Mouse (Mus musculus): ENCODE data around the gene 1700001P01Rik. TPM values are rescaled to one million over a fixed set of nuclear protein-coding genes. Genes with fewer than 3 reads are reported as not detected.

The 1700001P01Rik gene
- total and polyA plus RNA-seq, 3 experiments, result 0.47 TPM; not detected in 2

DNA sequence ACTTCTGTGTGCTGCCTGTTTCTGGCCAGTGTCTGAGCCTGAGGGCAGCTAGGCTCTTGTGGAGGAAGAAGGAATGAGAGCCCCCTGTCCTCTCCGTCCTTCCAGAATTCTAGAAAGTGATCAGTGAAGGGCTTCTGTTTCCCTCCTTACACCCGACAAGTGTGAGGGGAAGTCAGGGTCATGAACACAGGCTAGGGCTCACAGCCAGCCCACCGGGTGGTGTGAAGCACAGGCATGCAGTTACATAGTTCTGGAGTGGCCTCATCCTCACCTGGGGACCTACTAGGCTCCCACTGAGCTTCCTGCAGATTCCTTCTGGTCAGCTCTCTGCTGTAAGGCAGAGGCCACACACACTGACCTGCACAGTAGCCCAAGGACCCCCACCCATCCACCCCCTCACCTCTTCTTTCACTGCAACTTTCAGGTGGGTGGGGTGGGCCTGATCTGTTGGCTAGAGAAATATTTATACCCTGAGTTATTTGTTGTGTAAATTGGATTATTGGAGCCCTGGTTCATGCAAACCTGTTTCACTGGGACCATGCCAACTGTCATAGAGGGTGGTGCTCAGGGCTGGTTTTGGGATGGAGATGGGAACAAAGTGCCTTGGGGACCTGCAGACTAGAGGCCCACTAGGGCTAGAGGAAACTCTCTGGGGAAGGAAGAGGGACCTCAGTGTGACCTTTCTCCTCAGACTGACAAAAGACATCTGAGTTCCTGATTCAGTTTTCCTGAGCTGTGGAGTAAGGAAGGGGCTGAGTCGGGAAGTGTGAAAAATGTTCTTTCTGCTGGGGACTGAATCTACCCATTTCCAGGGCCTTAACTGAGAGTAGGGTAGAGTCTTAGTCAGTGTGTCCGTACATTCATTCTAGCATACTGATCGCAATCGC is 33.8 kb upstream of the 1700001P01Rik start:
- TF ChIP-seq SMC3 (IDR thresholded peaks at IDR 0.05; ENCODE audit: low read depth, low read length) (no peak), UBTF (IDR thresholded peaks at IDR 0.05; ENCODE audit: low read depth, low read length) (no peak), IRF4 (IDR thresholded peaks at IDR 0.05; ENCODE audit: low read depth, low read length) (no peak), HCFC1 (IDR thresholded peaks at IDR 0.05; ENCODE audit: low read depth, low read length) (no peak), ELF1 (IDR thresholded peaks at IDR 0.05; ENCODE audit: low read depth, low read length) (no peak), MAX (IDR thresholded peaks at IDR 0.05; ENCODE audit: low read length) (no peak), CTCF (conservative IDR thresholded peaks at IDR 0.05 in 1 of 2, IDR thresholded peaks at IDR 0.05 in 1 of 2; ENCODE audit: low read depth in 2 of 2, low read length in 2 of 2) (no peak), POLR2A (IDR thresholded peaks at IDR 0.05; ENCODE audit: low read depth, low read length) (no peak), TCF12 (IDR thresholded peaks at IDR 0.05; ENCODE audit: low read depth, low read length) (no peak), GABPA (IDR thresholded peaks at IDR 0.05; ENCODE audit: insufficient replicate concordance, low read depth, low read length) (no peak), ZC3H11A (IDR thresholded peaks at IDR 0.05; ENCODE audit: low read depth, low read length) (no peak), JUN (IDR thresholded peaks at IDR 0.05; ENCODE audit: insufficient read depth, low read depth, low read length) (no peak), PAX5 (IDR thresholded peaks at IDR 0.05; ENCODE audit: low read length) (no peak), NRF1 (IDR thresholded peaks at IDR 0.05; ENCODE audit: low read depth, low read length) (no peak), ZMIZ1 (IDR thresholded peaks at IDR 0.05; ENCODE audit: low read depth, low read length) (no peak), E2F4 (IDR thresholded peaks at IDR 0.05; ENCODE audit: insufficient replicate concordance, low read depth, low read length) (no peak), ETS1 (conservative IDR thresholded peaks at IDR 0.05; ENCODE audit: low read depth, low read length) (no peak), JUND (conservative IDR thresholded peaks at IDR 0.05; ENCODE audit: low read depth, low read length) (no peak), RAD21 (IDR thresholded peaks at IDR 0.05; ENCODE audit: low read depth, low read length) (no peak), USF1 (IDR thresholded peaks at IDR 0.05; ENCODE audit: low read depth, low read length) (no peak)
- Histone ChIP-seq H3K4me2 (ENCODE audit: insufficient read depth, low read depth, poor library complexity, severe bottlenecking) (no peak overlapping the region), H3K27me3 (replicated peaks) (no peaks in the 10 kb centered on the region), H3K9me3 (replicated peaks; ENCODE audit: low read length) (no peaks in the 10 kb centered on the region), H3K4me1 (ENCODE audit: control insufficient read depth in 1 of 2, insufficient read depth in 2 of 2) (peaks cover 28 to 87% of the 10 kb centered on the region in 2 experiments), H3K9ac (ENCODE audit: insufficient read depth, low read depth) (no peak overlapping the region), H3K36me3 (replicated peaks in 1 of 2; ENCODE audit: control insufficient read depth in 1 of 2, insufficient read depth in 1 of 2, low read length in 1 of 2) (peaks cover 5 to 71% of the 10 kb centered on the region in 2 experiments), H3K4me3 (replicated peaks in 1 of 3; ENCODE audit: low read depth in 2 of 3, low read length in 2 of 3, poor library complexity in 1 of 3) (no peak overlapping the region), H3K79me2 (replicated peaks; ENCODE audit: control insufficient read depth, extremely low read depth, insufficient read depth, poor library complexity, severe bottlenecking) (no peaks in the 10 kb centered on the region), H3K27ac (ENCODE audit: insufficient read depth, low read depth) (no peak overlapping the region)
- in situ Hi-C loops (cut with MboI; ENCODE audit: low pct_ligation_motif_present, low pct_unique_long_range_greater_than_20kb, low sequenced_read_pairs), result no loop called here
- dilution Hi-C loops (cut with MboI; ENCODE audit: extremely low pct_ligation_motif_present, extremely low pct_unique_long_range_greater_than_20kb, low sequenced_read_pairs), result no loop called here
- no peak for DNase-seq (ENCODE audit: extremely low read depth)
